Mouse (Mus musculus): ENCODE results near the gene Rgs13. TPM values are rescaled to one million over a fixed set of nuclear protein-coding genes. Genes with fewer than 3 reads are reported as not detected.
"Not testable (repeated sequence)": the region's sequence is repeated elsewhere in the genome, so short reads cannot be mapped to it uniquely, and the experiment has no call there.

Rgs13 gene
- polyA plus RNA-seq, 1 experiment from 2014 or later: not detected

DNA sequence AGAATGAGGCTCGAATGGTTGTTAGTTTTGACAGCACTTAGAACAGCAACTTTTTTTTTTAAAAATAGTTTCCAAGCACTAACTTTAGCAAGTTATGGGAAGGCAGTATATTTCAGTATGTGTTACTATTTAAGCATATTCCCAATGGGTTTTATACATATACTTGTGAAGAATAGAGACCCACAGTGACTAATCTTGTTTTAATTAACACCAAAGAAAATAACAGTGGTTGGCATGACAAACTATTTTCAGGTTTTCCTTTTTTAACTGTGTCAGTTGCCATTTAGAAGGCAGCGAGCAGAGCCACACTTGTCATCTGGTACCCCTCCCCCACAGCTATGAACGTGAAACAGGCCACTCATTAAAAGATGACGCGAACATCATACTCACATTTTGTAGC, 10.3 kb downstream of the Rgs13 start:
- H3K4me1 ChIP-seq (replicated peaks; ENCODE audit: insufficient read depth, low read length): no peaks in the 10 kb centered on the region
- no peak for ATAC-seq (replicated peaks; ENCODE audit: low FRiP score, low read depth)
- no peak overlapping the region for H3K4me2 ChIP-seq (ENCODE audit: low read length)
- no peak for DNase-seq (ENCODE audit: low spot score)
- H3K36me3 ChIP-seq (ENCODE audit: insufficient read depth, low read length): no peaks in the 10 kb centered on the region
- no peak overlapping the region for H3K27ac ChIP-seq
- no peak overlapping the region for H3K9ac ChIP-seq (ENCODE audit: low read depth, low read length)
- H3K27me3 ChIP-seq (ENCODE audit: insufficient read depth, low read length): no peaks in the 10 kb centered on the region
- TF ChIP-seq CTCF (IDR thresholded peaks at IDR 0.05; ENCODE audit: low read depth): no peak
- no peaks in the 10 kb centered on the region for H3K9me3 ChIP-seq (replicated peaks; ENCODE audit: low read length)
- H3K4me3 ChIP-seq (replicated peaks; ENCODE audit: low read depth, low read length): no peak overlapping the region
- WGBS: 84% methylated on average over 5 of the region's 5 CpGs

DNA sequence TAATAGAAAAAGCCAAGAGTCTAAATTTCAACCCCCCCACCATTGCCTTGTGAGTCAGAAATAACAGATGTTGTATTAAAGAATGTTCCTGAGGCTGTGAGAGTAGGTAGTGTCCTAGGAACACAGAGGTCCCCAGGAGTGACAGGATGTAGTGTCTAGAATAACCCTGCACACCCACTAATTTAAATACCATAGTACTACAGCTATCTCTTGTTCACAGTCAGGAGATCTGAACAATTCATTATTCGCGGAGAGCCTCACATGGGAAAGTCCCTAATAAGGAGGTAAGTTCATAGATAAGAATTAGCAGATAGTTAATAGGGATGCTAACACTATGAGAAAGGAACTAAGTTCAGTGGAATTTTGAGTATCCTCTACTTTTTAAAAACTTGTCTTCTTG, 10.9 kb downstream of the Rgs13 start:
- DNase-seq (ENCODE audit: low spot score): no peak
- Histone ChIP-seq H3K36me3 (ENCODE audit: insufficient read depth, low read length) (no peaks in the 10 kb centered on the region), H3K9ac (ENCODE audit: low read depth, low read length) (no peak overlapping the region), H3K27me3 (ENCODE audit: insufficient read depth, low read length) (no peaks in the 10 kb centered on the region), H3K4me3 (replicated peaks; ENCODE audit: low read depth, low read length) (no peak overlapping the region), H3K9me3 (replicated peaks; ENCODE audit: low read length) (no peaks in the 10 kb centered on the region), H3K4me2 (ENCODE audit: low read length) (no peak overlapping the region), H3K4me1 (replicated peaks; ENCODE audit: insufficient read depth, low read length) (no peaks in the 10 kb centered on the region), H3K27ac (no peak overlapping the region)
- no peak for ATAC-seq (replicated peaks; ENCODE audit: low FRiP score, low read depth)
- 91% methylated on average over 2 of the region's 2 CpGs for WGBS
- TF ChIP-seq CTCF (IDR thresholded peaks at IDR 0.05; ENCODE audit: low read depth): no peak

- Histone ChIP-seq H3K4me3 (replicated peaks; ENCODE audit: low read depth, low read length) (no peak overlapping the region), H3K9ac (ENCODE audit: low read depth, low read length) (no peak overlapping the region), H3K4me1 (replicated peaks; ENCODE audit: insufficient read depth, low read length) (no peaks in the 10 kb centered on the region), H3K27me3 (ENCODE audit: insufficient read depth, low read length) (no peaks in the 10 kb centered on the region), H3K27ac (no peak overlapping the region), H3K9me3 (replicated peaks; ENCODE audit: low read length) (no peaks in the 10 kb centered on the region), H3K36me3 (ENCODE audit: insufficient read depth, low read length) (no peaks in the 10 kb centered on the region), H3K4me2 (ENCODE audit: low read length) (no peak overlapping the region)
- no peak for TF ChIP-seq CTCF (IDR thresholded peaks at IDR 0.05; ENCODE audit: low read depth)
- 33% methylated on average over 1 of the region's 1 CpGs for WGBS
- no peak for ATAC-seq (replicated peaks; ENCODE audit: low FRiP score, low read depth)
- DNase-seq (ENCODE audit: low spot score): no peak
Measured at GRCm38 (mm10) chr1:144152526-144152925, 24.6 kb downstream of the Rgs13 start.

GRCm38 (mm10) chr1:144152184-144152525, 25.0 kb downstream of the Rgs13 start:
- ATAC-seq (replicated peaks; ENCODE audit: low FRiP score, low read depth): no peak
- WGBS: 86% methylated on average over 1 of the region's 1 CpGs
- no peak overlapping the region for H3K4me3 ChIP-seq (replicated peaks; ENCODE audit: low read depth, low read length)
- TF ChIP-seq CTCF (IDR thresholded peaks at IDR 0.05; ENCODE audit: low read depth): no peak
- no peaks in the 10 kb centered on the region for H3K27me3 ChIP-seq (ENCODE audit: insufficient read depth, low read length)
- H3K9me3 ChIP-seq (replicated peaks; ENCODE audit: low read length): no peaks in the 10 kb centered on the region
- H3K4me1 ChIP-seq (replicated peaks; ENCODE audit: insufficient read depth, low read length): no peaks in the 10 kb centered on the region
- H3K9ac ChIP-seq (ENCODE audit: low read depth, low read length): no peak overlapping the region
- H3K4me2 ChIP-seq (ENCODE audit: low read length): no peak overlapping the region
- no peak for DNase-seq (ENCODE audit: low spot score)
- no peak overlapping the region for H3K27ac ChIP-seq
- no peaks in the 10 kb centered on the region for H3K36me3 ChIP-seq (ENCODE audit: insufficient read depth, low read length)

DNA sequence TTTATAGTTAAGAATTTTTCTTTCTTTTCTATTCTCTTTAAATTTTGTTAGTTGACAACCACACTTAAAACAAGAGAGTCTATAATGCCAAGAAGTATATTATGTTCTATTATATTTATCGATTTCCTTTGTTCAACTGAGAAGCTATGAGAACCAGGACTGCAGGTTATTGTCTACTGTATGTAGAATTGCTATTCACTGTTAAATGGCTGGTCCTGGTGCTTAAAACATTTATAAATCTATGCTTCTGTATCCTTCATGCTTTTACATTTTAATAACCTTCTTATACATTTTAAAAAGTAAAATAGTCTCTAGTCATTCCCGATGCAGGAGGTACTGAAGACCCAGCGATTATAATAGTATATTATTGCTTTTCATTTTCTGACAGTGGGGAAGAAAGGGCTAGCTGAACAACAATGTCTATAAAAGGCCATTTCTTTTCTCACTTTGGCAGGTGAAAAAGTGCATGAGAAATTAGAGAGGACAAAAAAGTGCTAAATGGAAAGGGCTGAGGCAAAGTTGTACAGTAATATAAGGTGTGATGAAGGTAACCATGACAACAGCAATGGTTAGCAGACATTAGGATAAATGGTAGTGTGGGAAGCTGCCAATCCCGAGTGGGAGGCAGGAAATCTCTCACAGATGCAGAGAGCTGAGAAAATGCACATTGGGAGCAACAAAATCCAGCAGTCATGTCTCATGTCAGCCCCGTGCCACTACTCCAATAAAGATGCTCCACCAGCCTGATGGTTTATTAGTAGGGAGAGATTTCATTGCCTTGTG, 25.6 kb downstream of the Rgs13 start:
- Histone ChIP-seq H3K36me3 (ENCODE audit: insufficient read depth, low read length) (no peaks in the 10 kb centered on the region), H3K27me3 (ENCODE audit: insufficient read depth, low read length) (no peaks in the 10 kb centered on the region), H3K27ac (no peak overlapping the region), H3K4me2 (ENCODE audit: low read length) (no peak overlapping the region), H3K9me3 (replicated peaks; ENCODE audit: low read length) (no peaks in the 10 kb centered on the region), H3K9ac (ENCODE audit: low read depth, low read length) (no peak overlapping the region), H3K4me3 (replicated peaks; ENCODE audit: low read depth, low read length) (no peak overlapping the region), H3K4me1 (replicated peaks; ENCODE audit: insufficient read depth, low read length) (no peaks in the 10 kb centered on the region)
- DNase-seq (ENCODE audit: low spot score): no peak
- no peak for TF ChIP-seq CTCF (IDR thresholded peaks at IDR 0.05; ENCODE audit: low read depth)
- 70% methylated on average over 5 of the region's 5 CpGs for WGBS
- no peak for ATAC-seq (replicated peaks; ENCODE audit: low FRiP score, low read depth)

- ATAC-seq (replicated peaks; ENCODE audit: low FRiP score, low read depth) (no peak), DNase-seq (ENCODE audit: low spot score) (no peak)
- Histone ChIP-seq H3K4me2 (ENCODE audit: low read length) (no peak overlapping the region), H3K36me3 (ENCODE audit: insufficient read depth, low read length) (no peaks in the 10 kb centered on the region), H3K4me1 (replicated peaks; ENCODE audit: insufficient read depth, low read length) (no peaks in the 10 kb centered on the region), H3K4me3 (replicated peaks; ENCODE audit: low read depth, low read length) (no peak overlapping the region), H3K27me3 (ENCODE audit: insufficient read depth, low read length) (no peaks in the 10 kb centered on the region), H3K9ac (ENCODE audit: low read depth, low read length) (no peak overlapping the region), H3K27ac (no peak overlapping the region), H3K9me3 (replicated peaks; ENCODE audit: low read length) (no peaks in the 10 kb centered on the region)
- TF ChIP-seq CTCF (IDR thresholded peaks at IDR 0.05; ENCODE audit: low read depth): no peak
- 83% methylated on average over 3 of the region's 3 CpGs for WGBS
Measured at GRCm38 (mm10) chr1:144149997-144150396, 27.2 kb downstream of the Rgs13 start.

- not testable (repeated sequence) for ATAC-seq (replicated peaks; ENCODE audit: low FRiP score, low read depth)
- WGBS: 74% methylated on average over 2 of the region's 2 CpGs
Measured at GRCm38 (mm10) chr1:144141398-144141797, 35.8 kb downstream of the Rgs13 start.

More at GRCm38 (mm10) chr1:144141398-144141797, 35.8 kb downstream of the Rgs13 start:
- not testable (repeated sequence) for H3K27me3 ChIP-seq (ENCODE audit: insufficient read depth, low read length); H3K4me3 ChIP-seq (replicated peaks; ENCODE audit: low read depth, low read length); H3K4me2 ChIP-seq (ENCODE audit: low read length); H3K36me3 ChIP-seq (ENCODE audit: insufficient read depth, low read length); H3K4me1 ChIP-seq (replicated peaks; ENCODE audit: insufficient read depth, low read length); H3K9ac ChIP-seq (ENCODE audit: low read depth, low read length); H3K27ac ChIP-seq; H3K9me3 ChIP-seq (replicated peaks; ENCODE audit: low read length); DNase-seq (ENCODE audit: low spot score)
